13 mouse cellular contexts compared by ENCODE assay signal in genomic region chr19:53324866-53325265, GRCm38 (mm10). TPM values are rescaled to one million over a fixed set of nuclear protein-coding genes. Genes with fewer than 3 reads are reported as not detected.
DNase-seq lines count a peak whose midpoint lies in the region; ATAC-seq and TF ChIP-seq lines count a peak whose summit lies in the region.
"Had no signal": no experiment of that assay in that cellular context is flagged by ENCODE, and none has a peak within 500 bp of the region (broad histone marks: within the 10 kb centered on the region; RNA-seq: fewer than 3 reads in every experiment).

No protein-coding gene starts in this region.

- no peaks in the 10 kb centered on the region for H3K9me3 ChIP-seq in heart, embryonic 13.5 days
- no peaks in the 10 kb centered on the region for H3K9me3 ChIP-seq in megakaryocyte, embryonic 14.5 days
- H3K9me3 ChIP-seq in forebrain, embryonic 15.5 days = no peaks in the 10 kb centered on the region

- DNase-seq in heart, adult 9 months (ENCODE audit: low spot score in 2 of 2) = no peak
- DNase-seq in thymus, postnatal 0 days (ENCODE audit: low spot score) = no peak
- no peak for DNase-seq in B cell, adult 2 months

- WGBS in heart, embryonic 13.5 days = 53% methylated on average over 6 of the region's 6 CpGs
- WGBS in forebrain, embryonic 15.5 days = 49% methylated on average over 6 of the region's 6 CpGs

- peak overlapping the region; percentile 80 for H3K4me2 ChIP-seq in heart, embryonic 13.5 days
- peak overlapping the region; percentile 52; the same call in 1 of the 2 replicates for H3K4me2 ChIP-seq in forebrain, embryonic 15.5 days (replicated peaks)
- peak overlapping the region; percentile 77 for H3K4me2 ChIP-seq in myocyte (ENCODE audit: low read depth)

- peak overlapping the region; percentile 88 for H3K9ac ChIP-seq in heart, embryonic 13.5 days
- H3K9ac ChIP-seq in forebrain, embryonic 15.5 days (replicated peaks) = no peak overlapping the region

- H3ac ChIP-seq in myocyte (ENCODE audit: control insufficient read depth, insufficient read length) = no peak overlapping the region

- H3K79me2 ChIP-seq in myocyte (ENCODE audit: control insufficient read depth, insufficient read depth) = no peaks in the 10 kb centered on the region

- no peaks in the 10 kb centered on the region for H3K36me3 ChIP-seq in heart, embryonic 13.5 days
- H3K36me3 ChIP-seq in megakaryocyte, embryonic 14.5 days (replicated peaks; ENCODE audit: low read length) = peaks cover 29% of the 10 kb centered on the region
- no peaks in the 10 kb centered on the region for H3K36me3 ChIP-seq in forebrain, embryonic 15.5 days
- no peaks in the 10 kb centered on the region for H3K36me3 ChIP-seq in myocyte (ENCODE audit: control insufficient read depth, insufficient read depth)

- TF ChIP-seq POLR2A in myocyte (IDR thresholded peaks at IDR 0.05; ENCODE audit: insufficient read length, low read depth) = no peak

- peaks cover 61% of the 10 kb centered on the region for H3K4me1 ChIP-seq in heart, embryonic 13.5 days
- peaks cover 79% of the 10 kb centered on the region for H3K4me1 ChIP-seq in megakaryocyte, embryonic 14.5 days
- peaks cover 31% of the 10 kb centered on the region for H3K4me1 ChIP-seq in forebrain, embryonic 15.5 days

- H3K27me3 ChIP-seq in heart, embryonic 13.5 days (replicated peaks) = no peaks in the 10 kb centered on the region
- no peaks in the 10 kb centered on the region for H3K27me3 ChIP-seq in megakaryocyte, embryonic 14.5 days (replicated peaks)
- no peaks in the 10 kb centered on the region for H3K27me3 ChIP-seq in forebrain, embryonic 15.5 days
- no peaks in the 10 kb centered on the region for H3K27me3 ChIP-seq in myocyte (ENCODE audit: control insufficient read depth, insufficient read depth, insufficient read length)

- peak overlapping the region; percentile 93 for H3K27ac ChIP-seq in heart, embryonic 13.5 days (replicated peaks)
- no peak overlapping the region for H3K27ac ChIP-seq in forebrain, embryonic 15.5 days (replicated peaks)

- peak overlapping the region; percentile 53 for H3K4me3 ChIP-seq in heart, embryonic 13.5 days
- peak overlapping the region; percentile 80 for H3K4me3 ChIP-seq in megakaryocyte, embryonic 14.5 days (replicated peaks)
- H3K4me3 ChIP-seq in forebrain, embryonic 15.5 days = no peak overlapping the region
- H3K4me3 ChIP-seq in myocyte = peak overlapping the region; percentile 23

- no peak for ATAC-seq in heart, embryonic 13.5 days (ENCODE audit: extremely low read depth, insufficient number of reproducible peaks, low FRiP score, low TSS enrichment)
- no peak for ATAC-seq in megakaryocyte, adult 5-6 weeks (ENCODE audit: poor library complexity, severe bottlenecking)
- no peak for ATAC-seq in forebrain, embryonic 15.5 days (replicated peaks)

TF ChIP-seq in myocyte, 11 proteins besides CTCF, POLR2A, EP300 and RAD21:
- TF ChIP-seq CEBPB (IDR thresholded peaks at IDR 0.05; ENCODE audit: insufficient read depth, poor library complexity, severe bottlenecking) = no peak
- no peak for TF ChIP-seq E2F4 (IDR thresholded peaks at IDR 0.05; ENCODE audit: insufficient read depth)
- no peak for TF ChIP-seq REST (IDR thresholded peaks at IDR 0.05; ENCODE audit: insufficient read depth, insufficient read length)
- no peak for TF ChIP-seq MAX (IDR thresholded peaks at IDR 0.05; ENCODE audit: low read depth)
- TF ChIP-seq TCF3 (IDR thresholded peaks at IDR 0.05; ENCODE audit: insufficient read length, low read depth) = no peak
- no peak for TF ChIP-seq SRF (IDR thresholded peaks at IDR 0.05; ENCODE audit: control insufficient read depth, insufficient read length, low read depth)
- no peak for TF ChIP-seq USF1 (IDR thresholded peaks at IDR 0.05; ENCODE audit: low read depth)
- no peak for TF ChIP-seq TCF12 (IDR thresholded peaks at IDR 0.05; ENCODE audit: insufficient read depth, poor library complexity, severe bottlenecking)
- TF ChIP-seq MYOD1 (IDR thresholded peaks at IDR 0.05; ENCODE audit: control insufficient read depth in 1 of 3, insufficient read length in 2 of 3, low read depth in 2 of 3) = no peak
- TF ChIP-seq POLR2AphosphoS2 (IDR thresholded peaks at IDR 0.05; ENCODE audit: insufficient read length, low read depth) = no peak
- TF ChIP-seq MYOG (IDR thresholded peaks at IDR 0.05; ENCODE audit: control insufficient read depth in 1 of 3, insufficient read depth in 1 of 3, insufficient read length in 2 of 3, low read depth in 2 of 3) = no peak

RNA-seq across cellular contexts. Expression of gene Mxi1, which starts 14.5 kb away (rescaled TPM):
- 31.8 and 34.5 TPM in 2 replicates for polyA plus RNA-seq in heart, embryonic 13.5 days (2015; fragmentation: Nextera tagmentation; extraction: Ambion mirVana)
- 32.9 and 41.2 TPM in 2 replicates for polyA plus RNA-seq in megakaryocyte, embryonic 14.5 days (2012; ENCODE audit: insufficient read depth, low replicate concordance)
- total RNA-seq in megakaryocyte, adult 5-6 weeks (2015) = 42.1 and 42.8 TPM in 2 replicates
- 74.0 and 91.1 TPM in 2 replicates for total RNA-seq in megakaryocyte, adult 5-6 weeks (2017)
- polyA plus RNA-seq in forebrain, embryonic 15.5 days (2015; fragmentation: Nextera tagmentation; extraction: Ambion mirVana) = 62.0 and 68.4 TPM in 2 replicates
- polyA plus RNA-seq in myocyte (2012; fragmentation: generic; extraction: Trizol) = 11.9 TPM
- 40.5 and 45.0 TPM in 2 replicates for polyA plus RNA-seq in thymus, postnatal 0 days (2015; fragmentation: Nextera tagmentation; extraction: Ambion mirVana)

RNA-seq across cellular contexts. Expression of gene Gm10197, which starts 46.7 kb away (rescaled TPM):
- not detected in 2 replicates for polyA plus RNA-seq in heart, embryonic 13.5 days (2015; fragmentation: Nextera tagmentation; extraction: Ambion mirVana)
- not detected in 2 replicates for polyA plus RNA-seq in megakaryocyte, embryonic 14.5 days (2012; ENCODE audit: insufficient read depth, low replicate concordance)
- not detected in 2 replicates for total RNA-seq in megakaryocyte, adult 5-6 weeks (2015)
- total RNA-seq in megakaryocyte, adult 5-6 weeks (2017) = not detected in 2 replicates
- not detected in 2 replicates for polyA plus RNA-seq in forebrain, embryonic 15.5 days (2015; fragmentation: Nextera tagmentation; extraction: Ambion mirVana)
- not detected for polyA plus RNA-seq in myocyte (2012; fragmentation: generic; extraction: Trizol)
- polyA plus RNA-seq in thymus, postnatal 0 days (2015; fragmentation: Nextera tagmentation; extraction: Ambion mirVana) = 2.1 and 2.5 TPM in 2 replicates
- total RNA-seq: adrenal gland, postnatal 25 days; ES-E14; hematopoietic stem cell, adult 5-6 weeks had no signal
- polyA plus RNA-seq: limb, embryonic 11.5 days; testis, adult 2 months had no signal
